Mouse (Mus musculus) kidney, adult 2 months (tissue): ENCODE measurements around the gene Ak8.

Experiments
- CTCF ChIP-seq: fragments of 200-500 bp; conservative IDR thresholded peaks from 2 replicates; pipeline ENCODE4 v1.5.1; 2011; ENCODE audit warnings: low read depth, mild to moderate bottlenecking, control low read depth, low read length, moderate library complexity, mixed read lengths; ENCODE audit not compliant: insufficient read depth, insufficient read length
- POLR2A ChIP-seq: fragments of 200-500 bp; IDR thresholded peaks from one replicate; pipeline ENCODE4 v1.6.1; 2011; ENCODE audit warnings: low read depth, low read length, control low read depth

DNA sequence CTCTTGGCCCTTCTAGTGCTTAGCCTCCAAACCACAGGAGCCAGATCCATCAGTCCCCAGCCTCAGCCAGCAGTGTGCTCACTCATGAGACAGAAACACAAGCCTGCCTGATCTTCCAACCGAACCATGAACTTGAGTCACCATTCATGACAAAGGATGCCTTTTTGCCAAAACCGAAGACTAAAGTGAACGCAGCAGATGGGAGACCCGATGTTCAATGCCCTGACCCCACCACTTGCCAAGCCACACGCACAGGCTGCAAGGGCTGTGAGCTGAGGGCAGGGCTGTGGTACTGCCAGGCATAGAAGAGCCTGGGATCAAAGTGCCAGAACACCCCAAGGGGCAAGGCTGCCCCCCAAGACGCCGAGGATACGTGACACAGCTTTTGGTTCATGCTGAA lies 13.1 kb downstream of the Ak8 start:
- TF ChIP-seq CTCF (no peak), POLR2A (no peak)
